Mouse (Mus musculus) CH12.LX (cell line): ENCODE data around the gene Ppm1b.

Experiments
- CTCF ChIP-seq, 2 experiments: IDR thresholded peaks in 1 of 2; conservative IDR thresholded peaks in 1 of 2; 2 replicates each; pipeline ENCODE4 v1.5.1; 2011 to 2012; ENCODE audit warnings: low read depth in 2 of 2, low read length in 2 of 2, improper control_type of control experiment in 1 of 2, inconsistent platforms in 1 of 2, mild to moderate bottlenecking in 1 of 2, moderate library complexity in 1 of 2
- E2F4 ChIP-seq: IDR thresholded peaks from 2 replicates; pipeline ENCODE4 v1.6.1; 2011; ENCODE audit warnings: low read depth, low read length, improper control_type of control experiment; ENCODE audit not compliant: insufficient replicate concordance
- HCFC1 ChIP-seq: IDR thresholded peaks from 2 replicates; pipeline ENCODE4 v1.6.1; 2012; ENCODE audit warnings: low read depth, mild to moderate bottlenecking, inconsistent platforms, low read length, improper control_type of control experiment
- KAT2A ChIP-seq: IDR thresholded peaks from 2 replicates; pipeline ENCODE4 v1.6.1; 2012; ENCODE audit warnings: low read length, improper control_type of control experiment, inconsistent platforms; ENCODE audit not compliant: insufficient replicate concordance
- MAX ChIP-seq: IDR thresholded peaks from 2 replicates; pipeline ENCODE4 v1.6.1; 2011; ENCODE audit warnings: low read length, improper control_type of control experiment
- POLR2A ChIP-seq: IDR thresholded peaks from 2 replicates; pipeline ENCODE4 v1.6.1; 2011; ENCODE audit warnings: low read depth, mild to moderate bottlenecking, improper control_type of control experiment, low read length
- POLR2AphosphoS2 ChIP-seq: IDR thresholded peaks from 2 replicates; pipeline ENCODE4 v1.6.1; 2011; ENCODE audit warnings: low read depth, low read length, improper control_type of control experiment

DNA sequence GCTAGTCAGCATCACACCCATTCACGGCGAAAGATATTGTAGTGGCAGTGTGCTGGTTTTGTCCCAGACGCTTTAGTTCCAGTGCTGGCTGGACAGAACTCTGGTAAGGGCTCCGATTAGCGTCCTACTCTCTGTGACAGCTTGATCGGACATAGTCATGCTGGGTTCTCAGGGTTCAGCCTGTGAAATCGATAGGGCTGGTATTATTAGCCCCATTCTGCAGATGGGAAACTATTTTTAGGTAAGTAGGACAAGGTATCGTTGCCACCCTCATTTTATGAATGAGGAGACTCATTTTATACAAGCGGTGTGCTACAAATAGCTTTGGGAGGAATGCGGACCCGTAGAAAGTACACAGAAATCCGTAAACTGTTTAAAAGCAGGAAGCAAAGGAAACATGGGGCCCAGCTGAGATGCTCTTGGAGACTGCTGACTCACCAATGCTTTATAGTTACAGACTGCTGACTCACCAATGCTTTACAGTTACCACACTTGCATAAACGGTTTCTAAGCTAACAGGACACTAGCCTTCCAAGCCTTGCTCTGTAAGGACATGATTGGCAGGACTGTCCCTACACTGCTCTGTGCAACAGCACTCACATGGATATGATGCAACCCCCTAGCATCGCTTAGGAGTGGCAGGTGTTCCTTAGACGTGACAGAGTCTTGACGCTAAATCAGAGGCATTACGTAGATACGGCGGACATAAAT, 34.7 kb upstream of the Ppm1b start:
- TF ChIP-seq POLR2AphosphoS2 (no peak), CTCF (conservative IDR thresholded peaks at IDR 0.05 in 1 of 2, IDR thresholded peaks at IDR 0.05 in 1 of 2; ENCODE audit: low read depth in 2 of 2, low read length in 2 of 2) (no peak), HCFC1 (no peak), POLR2A (no peak), MAX (no peak), E2F4 (no peak), KAT2A (no peak)
